Mouse (Mus musculus) liver, postnatal 0 days (tissue): ENCODE measurements around the gene Dvl2.

Experiments used
- CTCF ChIP-seq: sonication (generic); IDR thresholded peaks from 2 replicates; pipeline ENCODE4 v1.5.1; 2016; ENCODE audit warnings: antibody characterized with exemption, low read depth
- EP300 ChIP-seq: IDR thresholded peaks from 2 replicates; pipeline ENCODE4 v1.6.1; 2016; ENCODE audit warnings: antibody characterized with exemption, low read depth, mild to moderate bottlenecking

DNA sequence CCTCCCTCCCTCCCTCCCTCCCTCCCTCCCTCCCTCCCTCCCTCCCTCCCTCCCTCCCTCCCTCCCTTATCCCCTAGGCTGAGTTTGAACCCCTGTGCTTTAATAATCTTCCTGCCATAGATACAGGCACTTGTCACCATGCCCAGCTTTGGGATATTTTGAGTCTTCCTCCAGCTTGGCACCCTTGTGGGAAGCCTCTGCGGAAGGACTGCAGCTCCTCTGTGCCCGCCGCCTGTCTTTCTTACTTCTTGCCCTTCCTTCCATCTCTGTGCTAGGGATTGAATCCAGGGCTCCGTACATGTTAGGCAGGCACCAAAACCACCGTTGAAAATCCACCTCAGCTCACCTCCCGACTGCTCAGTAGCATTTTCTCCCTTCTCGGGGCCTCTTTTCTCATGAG, 39.8 kb downstream of the Dvl2 start:
- no peak for TF ChIP-seq CTCF
- no peak for TF ChIP-seq EP300
